8 mouse cellular contexts compared by ENCODE assay signal in genomic region chr2:51144380-51145120, GRCm38 (mm10). TPM values are rescaled to one million over a fixed set of nuclear protein-coding genes. Genes with fewer than 3 reads are reported as not detected.
DNase-seq lines count a peak whose midpoint lies in the region; ATAC-seq and TF ChIP-seq lines count a peak whose summit lies in the region.

No protein-coding gene starts in this region.

- H3K9me3 ChIP-seq in heart, embryonic 16.5 days (replicated peaks; ENCODE audit: control insufficient read depth, low read length) = no peaks in the 10 kb centered on the region
- no peaks in the 10 kb centered on the region for H3K9me3 ChIP-seq in liver, embryonic 14.5 days (ENCODE audit: control insufficient read depth, low read length)

- H3K4me2 ChIP-seq in heart, embryonic 16.5 days (ENCODE audit: low read depth, low read length) = peak overlapping the region; percentile 29
- peak overlapping the region; percentile 38 for H3K4me2 ChIP-seq in liver, embryonic 14.5 days (ENCODE audit: low read depth)

- H3K36me3 ChIP-seq in heart, embryonic 16.5 days (ENCODE audit: control insufficient read depth, insufficient read depth) = no peaks in the 10 kb centered on the region; the same call in 1 of the 2 replicates
- H3K36me3 ChIP-seq in liver, embryonic 14.5 days (replicated peaks; ENCODE audit: control insufficient read depth, insufficient read depth, low read depth) = no peaks in the 10 kb centered on the region

- ATAC-seq in heart, embryonic 16.5 days (replicated peaks; ENCODE audit: extremely low read depth, insufficient read depth, low FRiP score) = no peak
- no peak for ATAC-seq in liver, embryonic 14.5 days (ENCODE audit: insufficient read depth)
- ATAC-seq in activated CD4-positive, CD25-positive, alpha-beta regulatory T cell, adult 4 months = no peak

- DNase-seq in gastrocnemius, adult 2 months = no peak
- no peak for DNase-seq in gastrocnemius, postnatal 36 days
- peak; percentile 53 for DNase-seq in adipocyte (ENCODE audit: low spot score)
- DNase-seq in liver, embryonic 14.5 days (ENCODE audit: low read depth in 3 of 3, low spot score in 3 of 3) = no peak
- DNase-seq in embryo, embryonic 10 days (ENCODE audit: low spot score) = no peak
- DNase-seq in thymus, adult 18-20 months = no peak

- H3K4me1 ChIP-seq in heart, embryonic 16.5 days (ENCODE audit: control insufficient read depth, insufficient read depth, low read length) = peaks cover 54% of the 10 kb centered on the region
- peaks cover 0 to 9% of the 10 kb centered on the region in 2 experiments; a peak in 2 of 4 replicates for H3K4me1 ChIP-seq in liver, embryonic 14.5 days (replicated peaks; ENCODE audit: control insufficient read depth in 2 of 2, insufficient read depth in 2 of 2, low read length in 1 of 2)

- no peak for TF ChIP-seq CTCF in gastrocnemius, adult 2 months (IDR thresholded peaks at IDR 0.05)
- no peak for TF ChIP-seq CTCF in liver, embryonic 14.5 days (IDR thresholded peaks at IDR 0.05; ENCODE audit: low read depth)

- peak overlapping the region; percentile 54 for H3K27ac ChIP-seq in gastrocnemius, adult 2 months
- H3K27ac ChIP-seq in heart, embryonic 16.5 days (ENCODE audit: low read length) = peak overlapping the region; percentile 38
- no peak overlapping the region for H3K27ac ChIP-seq in liver, embryonic 14.5 days

- intact Hi-C loops in gastrocnemius, adult 2 months (cut with DNase I) = loop anchor here (5.0 to 10.0 kb wide), 3 partner anchors 470 to 688 kb away; no protein-coding TSS in a partner anchor
- intact Hi-C loops in gastrocnemius, postnatal 36 days (cut with DNase I) = loop anchor here (5.0 kb wide), 1 partner anchor 837 kb away; no protein-coding TSS in a partner anchor

- 47% methylated on average over 6 of the region's 6 CpGs for WGBS in heart, embryonic 16.5 days
- whole genome bisulfite sequencing in liver, embryonic 14.5 days (ENCODE audit: insufficient replicate concordance) = 24% methylated on average over 6 of the region's 6 CpGs

- no peak for TF ChIP-seq EP300 in liver, embryonic 14.5 days (IDR thresholded peaks at IDR 0.05; ENCODE audit: low read depth)

- H3K9ac ChIP-seq in heart, embryonic 16.5 days (ENCODE audit: low read length) = peak overlapping the region; percentile 20; the same call in 1 of the 2 replicates
- H3K9ac ChIP-seq in liver, embryonic 14.5 days (replicated peaks) = no peak overlapping the region

- no peaks in the 10 kb centered on the region for H3K27me3 ChIP-seq in heart, embryonic 16.5 days (ENCODE audit: control insufficient read depth, insufficient read depth, low read length)
- H3K27me3 ChIP-seq in liver, embryonic 14.5 days (ENCODE audit: control insufficient read depth, insufficient read depth, low read length) = peaks cover 21% of the 10 kb centered on the region

- peak overlapping the region; percentile 89 for H3K4me3 ChIP-seq in gastrocnemius, adult 2 months
- peak overlapping the region; percentile 15; the same call in 1 of the 2 replicates for H3K4me3 ChIP-seq in heart, embryonic 16.5 days (ENCODE audit: low read length)
- 0 out of 4 replicates have a peak overlapping the region, but pooled peaks of 1 of the 2 experiments have one; percentile 6 for H3K4me3 ChIP-seq in liver, embryonic 14.5 days (ENCODE audit: insufficient read depth in 1 of 2, low read depth in 2 of 2, low read length in 2 of 2)

RNA-seq across cellular contexts. Expression of gene Rnd3, which starts 4.4 kb away (rescaled TPM):
- total RNA-seq in gastrocnemius, adult 2 months (2021) = 1 to 10 TPM; 5.3 to 6.4 TPM
- 1 to 10 TPM; 6.5 to 9.0 TPM for total RNA-seq in gastrocnemius, postnatal 36 days (2021)
- polyA plus RNA-seq in heart, embryonic 16.5 days (2015; fragmentation: Nextera tagmentation; extraction: Ambion mirVana) = 27.3 and 31.5 TPM in 2 replicates
- polyA plus RNA-seq in liver, embryonic 14.5 days (2012; rRNA removed) = 3.4 and 4.8 TPM in 2 replicates
- 11.7 and 13.0 TPM in 2 replicates for polyA plus RNA-seq in liver, embryonic 14.5 days (2014; fragmentation: Nextera tagmentation; extraction: Ambion mirVana)
- under 1 TPM in 1 of 2 experiments, not detected in 1; 0.17 TPM for polyA plus RNA-seq in activated CD4-positive, CD25-positive, alpha-beta regulatory T cell, adult 4 months (2017; shearing (Covaris generic))
